Mouse (Mus musculus): ENCODE results near the gene Dnaja3.

DNA sequence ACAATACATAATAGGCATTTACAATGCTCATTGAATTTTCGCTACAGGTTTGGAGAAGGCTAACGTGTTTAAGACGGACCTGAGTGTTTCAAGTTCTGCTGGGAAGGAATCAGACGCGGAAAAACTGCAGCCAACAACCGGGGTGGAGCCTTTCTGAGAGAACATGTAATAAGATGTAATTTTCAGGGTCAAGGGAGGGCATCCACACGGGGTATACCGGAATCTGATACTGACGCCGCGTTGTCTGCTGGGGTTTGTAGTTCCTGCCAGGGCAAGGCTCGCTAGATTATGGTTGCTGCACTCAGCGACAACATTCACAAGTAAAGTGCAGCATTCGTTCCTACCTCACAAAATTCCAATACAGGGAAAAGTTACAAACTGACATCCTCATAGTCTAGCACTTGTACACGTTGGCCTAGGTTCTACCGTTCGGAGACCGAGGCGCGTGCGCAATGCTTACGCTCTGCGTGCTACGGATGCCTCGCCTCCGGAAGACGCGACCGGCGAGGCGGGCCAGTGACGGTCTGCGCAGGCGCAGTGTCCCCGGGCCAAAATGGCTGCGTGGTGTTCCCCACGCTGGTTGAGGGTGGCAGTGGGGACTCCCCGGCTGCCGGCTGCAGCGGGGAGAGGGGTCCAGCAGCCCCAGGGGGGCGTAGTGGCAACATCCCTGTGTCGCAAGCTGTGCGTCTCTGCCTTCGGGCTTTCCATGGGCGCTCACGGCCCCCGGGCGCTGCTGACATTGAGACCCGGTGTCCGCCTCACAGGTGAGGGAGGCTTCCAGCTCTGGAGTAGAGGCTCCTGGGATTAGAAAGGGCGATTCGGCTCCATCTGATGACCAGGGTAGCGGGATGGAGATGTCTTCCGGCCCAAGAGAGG lies 44.0 kb downstream of the Dnaja3 start:
- 0 out of 2 replicates have a peak, but pooled peaks have one; percentile 38 for TF ChIP-seq CTCF (IDR thresholded peaks at IDR 0.05; ENCODE audit: borderline replicate concordance, control insufficient read depth, extremely low read depth, insufficient read depth, low read length, poor library complexity)
- peak; percentile 96 for TF ChIP-seq POLR2A (IDR thresholded peaks at IDR 0.05; ENCODE audit: control insufficient read depth, extremely low read depth, insufficient read depth, low read length, poor library complexity)

Measured in thymus, adult 2 months (tissue).